Mouse (Mus musculus): ENCODE data around the gene Hmgn2.

- TF ChIP-seq POLR2A (IDR thresholded peaks at IDR 0.05; ENCODE audit: borderline replicate concordance, insufficient read depth, low read length): peak; percentile 36; the same call in 1 of the 2 replicates
- no peak for TF ChIP-seq CTCF (IDR thresholded peaks at IDR 0.05; ENCODE audit: borderline replicate concordance, insufficient read depth, low read depth, low read length)
Measured at GRCm38 (mm10) chr4:133967138-133967865, 1.1 kb downstream of the Hmgn2 start.
